Mouse (Mus musculus): ENCODE results near the gene Surf4. TPM values are rescaled to one million over a fixed set of nuclear protein-coding genes. Genes with fewer than 3 reads are reported as not detected.

Surf4 gene
- polyA plus RNA-seq (2012; rRNA removed): 97.7 and 102 TPM in 2 replicates

DNA sequence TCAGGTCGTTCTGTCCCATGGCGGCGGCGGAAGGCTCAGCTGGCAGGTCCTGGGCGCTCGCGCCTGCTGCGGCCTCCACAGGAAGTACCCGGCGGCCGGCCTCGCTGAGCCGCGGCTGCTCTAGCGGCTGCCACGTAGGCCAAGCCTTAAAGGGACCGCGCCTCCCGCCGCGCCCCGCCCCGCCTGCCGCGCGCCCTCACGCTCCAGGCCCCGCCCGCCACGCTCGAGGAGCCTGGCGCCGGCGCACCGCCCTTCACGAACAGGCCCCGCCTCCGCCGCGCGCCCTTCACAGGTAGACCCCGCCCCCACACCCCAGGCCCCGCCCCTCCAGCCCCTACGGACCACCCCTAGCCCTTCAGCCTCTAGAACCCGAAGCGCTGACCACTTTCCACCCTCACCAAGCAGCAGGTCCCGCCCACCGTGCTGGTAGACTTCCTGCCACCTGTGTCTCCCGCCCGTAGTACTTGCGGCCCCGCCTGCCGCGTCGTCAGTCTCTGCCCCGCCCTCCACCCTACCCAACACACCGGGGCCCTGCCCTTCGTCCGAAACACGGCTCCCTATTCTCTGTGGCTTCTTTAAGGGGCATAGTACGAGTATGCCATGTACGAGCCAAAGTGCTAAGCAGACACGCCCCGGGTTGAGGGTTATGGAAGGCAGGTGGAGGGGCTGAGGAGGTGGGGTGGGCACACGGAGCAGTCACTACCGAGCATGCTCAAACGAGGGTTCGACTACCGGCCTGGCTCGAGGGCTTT is at the start of gene Surf4, which contains the start of gene Stkld1:
Gene Surf4, minus strand, starts transcription at position 625 of the 752 bp plus-strand sequence.
Gene Stkld1, plus strand, starts transcription at position 744 of the 752 bp plus-strand sequence.
- TF ChIP-seq CTCF (IDR thresholded peaks at IDR 0.05; ENCODE audit: borderline replicate concordance, extremely low read depth, insufficient read depth, insufficient read length): no peak
- peak; percentile 91 for TF ChIP-seq POLR2A (IDR thresholded peaks at IDR 0.05; ENCODE audit: borderline replicate concordance, extremely low read depth, insufficient read depth, insufficient read length, poor library complexity, severe bottlenecking)
- peak; percentile 97 for DNase-seq (ENCODE audit: low read depth)

DNA sequence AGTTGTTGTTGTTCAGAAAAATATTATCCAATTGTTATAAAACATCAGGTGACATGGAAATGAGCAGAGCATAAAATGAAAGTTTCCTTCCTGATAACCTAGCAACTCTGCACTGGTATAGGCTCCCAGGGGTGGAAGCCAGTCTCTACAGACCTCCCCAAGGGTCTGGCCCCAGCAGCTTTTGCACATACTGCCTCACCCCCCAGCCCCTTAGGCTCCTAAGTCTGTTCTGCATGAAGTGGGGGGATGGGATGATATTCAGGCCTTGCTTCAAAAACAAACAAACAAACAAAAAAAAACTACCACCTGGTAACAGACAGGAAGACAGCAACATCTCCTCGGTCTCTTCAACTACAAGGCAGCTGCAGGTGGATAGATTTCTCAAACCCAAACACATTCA is 46.6 kb upstream of the Surf4 start:
- DNase-seq (ENCODE audit: low read depth): no peak
- TF ChIP-seq POLR2A (IDR thresholded peaks at IDR 0.05; ENCODE audit: borderline replicate concordance, extremely low read depth, insufficient read depth, insufficient read length, poor library complexity, severe bottlenecking) (no peak), CTCF (IDR thresholded peaks at IDR 0.05; ENCODE audit: borderline replicate concordance, extremely low read depth, insufficient read depth, insufficient read length) (no peak)

- TF ChIP-seq CTCF (IDR thresholded peaks at IDR 0.05; ENCODE audit: borderline replicate concordance, extremely low read depth, insufficient read depth, insufficient read length): no peak
- TF ChIP-seq POLR2A (IDR thresholded peaks at IDR 0.05; ENCODE audit: borderline replicate concordance, extremely low read depth, insufficient read depth, insufficient read length, poor library complexity, severe bottlenecking): no peak
- DNase-seq (ENCODE audit: low read depth): no peak
These were observed 40.2 kb upstream of the Surf4 start for GRCm38 (mm10) chr2:26973960-26974359.

DNA sequence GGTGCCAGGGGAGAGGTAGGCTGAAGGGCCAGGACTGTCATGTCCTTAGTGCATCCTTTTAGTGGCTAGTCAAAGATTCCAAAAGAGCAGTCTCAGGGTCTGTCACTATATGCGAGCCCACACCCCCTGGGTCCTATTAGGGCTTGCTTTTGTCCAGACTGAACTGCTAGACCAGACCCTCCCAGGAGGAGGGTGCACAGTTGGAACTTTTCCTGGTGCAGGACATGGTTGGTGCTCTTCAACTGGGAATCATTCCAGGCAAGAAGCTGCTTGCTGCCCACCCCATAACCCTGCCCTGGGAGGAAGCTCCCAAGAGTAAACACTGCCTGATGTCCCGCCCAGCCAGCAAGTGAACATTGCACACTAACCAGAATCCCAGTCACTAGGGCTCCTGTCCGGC is 39.4 kb upstream of the Surf4 start, which contains the start of gene Adamts13:
Gene Adamts13, plus strand, starts transcription at position 301 of the 400 bp plus-strand sequence.
- TF ChIP-seq CTCF (IDR thresholded peaks at IDR 0.05; ENCODE audit: borderline replicate concordance, extremely low read depth, insufficient read depth, insufficient read length) (no peak), POLR2A (IDR thresholded peaks at IDR 0.05; ENCODE audit: borderline replicate concordance, extremely low read depth, insufficient read depth, insufficient read length, poor library complexity, severe bottlenecking) (no peak)
- DNase-seq (ENCODE audit: low read depth): no peak

- TF ChIP-seq CTCF (IDR thresholded peaks at IDR 0.05; ENCODE audit: borderline replicate concordance, extremely low read depth, insufficient read depth, insufficient read length) (no peak), POLR2A (IDR thresholded peaks at IDR 0.05; ENCODE audit: borderline replicate concordance, extremely low read depth, insufficient read depth, insufficient read length, poor library complexity, severe bottlenecking) (no peak)
- no peak for DNase-seq (ENCODE audit: low read depth)
These were observed 33.5 kb upstream of the Surf4 start for GRCm38 (mm10) chr2:26967262-26967661.

GRCm38 (mm10) chr2:26964724-26965370 is 31.1 kb upstream of the Surf4 start:
- DNase-seq (ENCODE audit: low read depth): no peak
- no peak for TF ChIP-seq CTCF (IDR thresholded peaks at IDR 0.05; ENCODE audit: borderline replicate concordance, extremely low read depth, insufficient read depth, insufficient read length)
- TF ChIP-seq POLR2A (IDR thresholded peaks at IDR 0.05; ENCODE audit: borderline replicate concordance, extremely low read depth, insufficient read depth, insufficient read length, poor library complexity, severe bottlenecking): no peak

DNA sequence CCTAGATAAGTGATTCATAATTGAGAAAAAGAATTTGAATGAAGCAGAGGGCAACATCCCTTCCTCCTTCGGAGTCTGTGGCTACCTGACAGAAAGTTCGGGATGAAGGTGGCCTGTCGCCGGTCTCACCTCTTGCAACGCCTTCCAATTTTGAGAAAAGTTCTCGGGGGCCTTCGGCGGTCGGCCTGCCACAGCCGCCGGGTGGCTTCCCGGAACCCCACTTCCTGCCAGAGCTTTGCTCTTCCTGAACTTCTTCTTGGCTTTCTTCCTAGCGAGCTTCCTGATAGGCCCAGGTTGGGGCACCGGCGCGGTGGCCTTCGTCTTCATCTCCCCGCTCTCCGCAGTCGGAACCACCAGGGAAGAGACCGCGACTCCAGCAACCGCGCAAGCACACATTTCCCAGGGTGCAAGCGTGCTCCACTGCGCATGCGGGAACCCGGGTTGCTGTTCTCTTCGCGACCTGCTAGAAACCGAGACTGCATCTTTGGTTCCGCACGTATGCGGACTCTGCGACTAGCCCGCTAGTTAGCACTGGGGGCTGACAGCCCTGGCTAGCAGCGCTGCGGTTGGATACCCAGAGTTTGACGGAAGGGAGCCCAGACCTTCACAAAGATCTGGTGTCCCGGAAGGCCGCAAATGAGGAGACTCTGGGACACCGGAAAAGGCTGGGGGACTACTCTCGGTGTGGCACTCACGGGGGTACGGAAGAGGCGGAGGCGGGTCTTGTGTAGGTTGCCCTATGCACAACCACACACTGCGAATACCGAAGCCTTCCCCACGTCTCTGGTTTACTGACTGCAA is 30.4 kb upstream of the Surf4 start, which contains the start of gene Rexo4:
Gene Rexo4, minus strand, starts transcription at position 464 of the 801 bp plus-strand sequence.
- peak; percentile 99 for DNase-seq (ENCODE audit: low read depth)
- peak; percentile 55; the same call in 1 of the 2 replicates for TF ChIP-seq POLR2A (IDR thresholded peaks at IDR 0.05; ENCODE audit: borderline replicate concordance, extremely low read depth, insufficient read depth, insufficient read length, poor library complexity, severe bottlenecking)
- TF ChIP-seq CTCF (IDR thresholded peaks at IDR 0.05; ENCODE audit: borderline replicate concordance, extremely low read depth, insufficient read depth, insufficient read length): no peak

- peak; percentile 20 for DNase-seq (ENCODE audit: low read depth)
- TF ChIP-seq POLR2A (IDR thresholded peaks at IDR 0.05; ENCODE audit: borderline replicate concordance, extremely low read depth, insufficient read depth, insufficient read length, poor library complexity, severe bottlenecking): no peak
- TF ChIP-seq CTCF (IDR thresholded peaks at IDR 0.05; ENCODE audit: borderline replicate concordance, extremely low read depth, insufficient read depth, insufficient read length): peak; percentile 45; the same call in 1 of the 2 replicates
These were observed 27.0 kb upstream of the Surf4 start for GRCm38 (mm10) chr2:26960756-26961155.

GRCm38 (mm10) chr2:26957488-26957859 is 23.7 kb upstream of the Surf4 start:
- DNase-seq (ENCODE audit: low read depth): no peak
- no peak for TF ChIP-seq CTCF (IDR thresholded peaks at IDR 0.05; ENCODE audit: borderline replicate concordance, extremely low read depth, insufficient read depth, insufficient read length)
- TF ChIP-seq POLR2A (IDR thresholded peaks at IDR 0.05; ENCODE audit: borderline replicate concordance, extremely low read depth, insufficient read depth, insufficient read length, poor library complexity, severe bottlenecking): no peak

- TF ChIP-seq POLR2A (IDR thresholded peaks at IDR 0.05; ENCODE audit: borderline replicate concordance, extremely low read depth, insufficient read depth, insufficient read length, poor library complexity, severe bottlenecking) (no peak), CTCF (IDR thresholded peaks at IDR 0.05; ENCODE audit: borderline replicate concordance, extremely low read depth, insufficient read depth, insufficient read length) (no peak)
- no peak for DNase-seq (ENCODE audit: low read depth)
These were observed 23.2 kb upstream of the Surf4 start for GRCm38 (mm10) chr2:26956811-26957487.

All from brain, embryonic 14.5 days (tissue).